Mouse (Mus musculus) natural killer cell, adult 2 months (primary cell): ENCODE measurements around the gene Oosp1.

ENCODE experiments used
- DNase-seq, 2 experiments: peaks; one replicate each; pipeline ENCODE4 v3.0.0; 2022; ENCODE audit warnings: low spot score in 2 of 2

The Oosp1 gene

DNA sequence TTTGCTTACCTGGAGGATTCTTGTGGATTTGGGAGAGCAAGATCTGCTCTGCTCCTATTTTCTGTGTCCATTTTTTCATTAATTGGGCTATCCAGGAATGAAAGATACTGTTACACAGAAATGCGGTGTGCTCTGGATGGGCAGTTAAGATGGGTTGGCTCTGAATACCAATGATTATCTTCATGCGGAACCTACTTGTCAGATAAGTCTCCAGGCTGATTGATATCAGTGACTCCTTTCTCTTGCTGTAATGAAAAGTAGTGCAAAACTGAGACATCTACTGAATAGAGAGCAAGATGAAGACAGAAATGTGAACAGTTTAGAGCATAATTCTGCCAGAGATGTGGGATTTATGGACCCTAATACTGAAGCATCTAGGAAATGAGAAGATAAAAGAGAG is 67.4 kb downstream of the Oosp1 start, which contains the start of gene Ms4a2:
Ms4a2 (minus strand) TSS at position 169 of the 400 bp plus-strand sequence.
- DNase-seq, result no peak

DNA sequence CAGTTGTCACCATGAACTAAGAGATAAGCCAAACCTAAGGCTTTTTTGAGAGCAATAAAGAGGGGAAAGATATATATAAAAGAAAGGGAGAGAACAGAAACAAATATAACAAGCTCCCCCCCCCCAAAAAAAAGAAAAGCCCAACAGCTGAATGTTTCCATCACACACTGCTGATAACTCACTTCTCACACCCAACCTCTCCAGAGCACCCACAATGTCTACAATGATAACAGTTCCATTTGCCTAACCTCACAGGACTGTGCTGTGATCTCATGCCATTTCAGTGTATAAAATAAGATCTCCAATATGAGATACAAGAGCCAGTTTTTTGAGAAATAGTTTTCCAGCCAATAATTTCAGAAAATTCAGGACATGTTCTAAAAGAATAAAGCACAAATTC is 73.0 kb downstream of the Oosp1 start:
- DNase-seq, result no peak
